Mouse (Mus musculus): Measurements from ENCODE around the gene Nutf2. TPM values are rescaled to one million over a fixed set of nuclear protein-coding genes. Genes with fewer than 3 reads are reported as not detected.

Gene Nutf2
- polyA plus RNA-seq, 1 experiment = 9.1 TPM

GRCm38 (mm10) chr8:105897801-105898480 is 37.6 kb downstream of the Nutf2 start:
- TF ChIP-seq TAL1 (IDR thresholded peaks at IDR 0.05; ENCODE audit: low read length) = no peak
- TF ChIP-seq GATA1 (IDR thresholded peaks at IDR 0.05; ENCODE audit: low read length) = no peak
- Histone ChIP-seq H3K4me1 (ENCODE audit: control insufficient read depth) (peaks cover 38% of the 10 kb centered on the region), H3K4me3 (replicated peaks) (no peak overlapping the region), H3K27me3 (ENCODE audit: control insufficient read depth) (no peaks in the 10 kb centered on the region), H3K36me3 (ENCODE audit: control insufficient read depth) (peaks cover 25% of the 10 kb centered on the region), H3K9me3 (ENCODE audit: control insufficient read depth, low read length) (no peaks in the 10 kb centered on the region)

GRCm38 (mm10) chr8:105900180-105900940 is 40.0 kb downstream of the Nutf2 start, which contains the start of gene Pskh1:
Gene Pskh1 (plus strand): TSS chr8:105900441.
- H3K4me3 ChIP-seq (replicated peaks) = peak within 1 kb of the TSS; percentile 91
- no peaks in the 10 kb centered on the region for H3K9me3 ChIP-seq (ENCODE audit: control insufficient read depth, low read length)
- peaks cover 33% of the 10 kb centered on the region for H3K4me1 ChIP-seq (ENCODE audit: control insufficient read depth)
- TF ChIP-seq GATA1 (IDR thresholded peaks at IDR 0.05; ENCODE audit: low read length) (no peak), TAL1 (IDR thresholded peaks at IDR 0.05; ENCODE audit: low read length) (no peak)
- no peaks in the 10 kb centered on the region for H3K27me3 ChIP-seq (ENCODE audit: control insufficient read depth)
- H3K36me3 ChIP-seq (ENCODE audit: control insufficient read depth) = peaks cover 3% of the 10 kb centered on the region

GRCm38 (mm10) chr8:105900941-105901616 is 40.7 kb downstream of the Nutf2 start:
- Histone ChIP-seq H3K27me3 (ENCODE audit: control insufficient read depth) (no peaks in the 10 kb centered on the region), H3K9me3 (ENCODE audit: control insufficient read depth, low read length) (no peaks in the 10 kb centered on the region), H3K4me3 (replicated peaks) (peak overlapping the region; percentile 91), H3K36me3 (ENCODE audit: control insufficient read depth) (peaks cover 2% of the 10 kb centered on the region), H3K4me1 (ENCODE audit: control insufficient read depth) (peaks cover 31% of the 10 kb centered on the region)
- no peak for TF ChIP-seq TAL1 (IDR thresholded peaks at IDR 0.05; ENCODE audit: low read length)
- no peak for TF ChIP-seq GATA1 (IDR thresholded peaks at IDR 0.05; ENCODE audit: low read length)

- Histone ChIP-seq H3K9me3 (ENCODE audit: control insufficient read depth, low read length) (no peaks in the 10 kb centered on the region), H3K4me1 (ENCODE audit: control insufficient read depth) (peaks cover 1% of the 10 kb centered on the region; the same call in 1 of the 2 replicates), H3K36me3 (ENCODE audit: control insufficient read depth) (peaks cover 49% of the 10 kb centered on the region), H3K4me3 (replicated peaks) (no peak overlapping the region), H3K27me3 (ENCODE audit: control insufficient read depth) (no peaks in the 10 kb centered on the region)
- no peak for TF ChIP-seq TAL1 (IDR thresholded peaks at IDR 0.05; ENCODE audit: low read length)
- no peak for TF ChIP-seq GATA1 (IDR thresholded peaks at IDR 0.05; ENCODE audit: low read length)
Measured at GRCm38 (mm10) chr8:105919390-105919789, 59.0 kb downstream of the Nutf2 start.

GRCm38 (mm10) chr8:105925123-105925522 is 64.7 kb downstream of the Nutf2 start:
- TF ChIP-seq TAL1 (IDR thresholded peaks at IDR 0.05; ENCODE audit: low read length) (no peak), GATA1 (IDR thresholded peaks at IDR 0.05; ENCODE audit: low read length) (no peak)
- Histone ChIP-seq H3K4me3 (replicated peaks) (no peak overlapping the region), H3K36me3 (ENCODE audit: control insufficient read depth) (peaks cover 29% of the 10 kb centered on the region), H3K4me1 (ENCODE audit: control insufficient read depth) (peaks cover 14% of the 10 kb centered on the region), H3K27me3 (ENCODE audit: control insufficient read depth) (no peaks in the 10 kb centered on the region), H3K9me3 (ENCODE audit: control insufficient read depth, low read length) (no peaks in the 10 kb centered on the region)

Other genes starting within 250 kb of the Nutf2 start
- 24.5 and 26.6 TPM in 2 replicates for gene Ctcf, start 224.0 kb upstream of the Nutf2 start, polyA plus RNA-seq (2012)
- gene Agrp, start 223.2 kb upstream of the Nutf2 start, polyA plus RNA-seq (2012) = not detected in 2 replicates
- gene Carmil2, start 174.3 kb upstream of the Nutf2 start, polyA plus RNA-seq (2012) = 3.4 and 4.2 TPM in 2 replicates
- gene Acd, start 159.5 kb upstream of the Nutf2 start, polyA plus RNA-seq (2012) = 3.8 and 4.5 TPM in 2 replicates
- gene Pard6a, start 159.4 kb upstream of the Nutf2 start, polyA plus RNA-seq (2012) = 0.73 and 0.78 TPM in 2 replicates
- not detected in 2 replicates for gene 4933405L10Rik, start 152.9 kb upstream of the Nutf2 start, polyA plus RNA-seq (2012)
- 2.4 TPM in 2 replicates for gene Enkd1, start 152.4 kb upstream of the Nutf2 start, polyA plus RNA-seq (2012)
- 0.24 and 0.41 TPM in 2 replicates for gene Gfod2, start 101.9 kb upstream of the Nutf2 start, polyA plus RNA-seq (2012)
- 24.4 and 25.6 TPM in 2 replicates for gene Ranbp10, start 33.2 kb upstream of the Nutf2 start, polyA plus RNA-seq (2012)
- gene Tsnaxip1, start 32.8 kb upstream of the Nutf2 start, polyA plus RNA-seq (2012) = 0.02 TPM in 1 of 2 replicates, not detected in the other
- 7.1 and 9.1 TPM in 2 replicates for gene Cenpt, start 7.3 kb upstream of the Nutf2 start, polyA plus RNA-seq (2012)
- 2.8 and 3.4 TPM in 2 replicates for gene Thap11, start 5.4 kb upstream of the Nutf2 start, polyA plus RNA-seq (2012)
- 1.1 and 1.3 TPM in 2 replicates for gene Edc4, start 20.3 kb downstream of the Nutf2 start, polyA plus RNA-seq (2012)
- 0.27 and 0.39 TPM in 2 replicates for gene Nrn1l, start 33.0 kb downstream of the Nutf2 start, polyA plus RNA-seq (2012)
- gene Pskh1, start 39.9 kb downstream of the Nutf2 start, polyA plus RNA-seq (2012) = 0.79 and 1.4 TPM in 2 replicates
- not detected in 2 replicates for gene Ctrl, start 73.3 kb downstream of the Nutf2 start, polyA plus RNA-seq (2012)
- 3.2 and 4.6 TPM in 2 replicates for gene Psmb10, start 77.9 kb downstream of the Nutf2 start, polyA plus RNA-seq (2012)
- 0.33 and 0.36 TPM in 2 replicates for gene Lcat, start 82.8 kb downstream of the Nutf2 start, polyA plus RNA-seq (2012)
- 1.7 and 1.9 TPM in 2 replicates for gene Slc12a4, start 105.5 kb downstream of the Nutf2 start, polyA plus RNA-seq (2012)
- gene Dpep3, start 118.8 kb downstream of the Nutf2 start, polyA plus RNA-seq (2012) = not detected in 2 replicates
- gene Dus2, start 130.8 kb downstream of the Nutf2 start, polyA plus RNA-seq (2012) = 0.25 and 0.47 TPM in 2 replicates
- not detected in 2 replicates for gene Dpep2nb, start 145.4 kb downstream of the Nutf2 start, polyA plus RNA-seq (2012)
- 0.74 and 1.1 TPM in 2 replicates for gene Ddx28, start 151.3 kb downstream of the Nutf2 start, polyA plus RNA-seq (2012)
- 0.45 and 0.54 TPM in 2 replicates for gene Nfatc3, start 198.3 kb downstream of the Nutf2 start, polyA plus RNA-seq (2012)

All from erythroblast, embryonic 14.5 days (primary cell).